Mouse (Mus musculus) hindbrain, embryonic 14.5 days (tissue): ENCODE results near the gene Mfap4. TPM values are rescaled to one million over a fixed set of nuclear protein-coding genes. Genes with fewer than 3 reads are reported as not detected.

ENCODE experiments used
- ATAC-seq: fragments of 200-750 bp; cut with Nextera tagmentation; 2 replicates; pipeline ENCODE4 v1.8.0; 2017; ENCODE audit warnings: moderate number of reproducible peaks, mild to moderate bottlenecking, moderate TSS enrichment, moderate library complexity; ENCODE audit not compliant: low FRiP score
- DNase-seq: peaks from one replicate; pipeline ENCODE4 v3.0.0-alpha.2; 2015; ENCODE audit warnings: low spot score
- H3K27ac ChIP-seq: fragments of 300-500 bp; sonication (generic); 2 replicates; pipeline ENCODE4 v1.5.1; 2014; ENCODE audit warnings: mild to moderate bottlenecking, moderate library complexity
- H3K27me3 ChIP-seq: fragments of 300-500 bp; sonication (generic); 2 replicates; pipeline ENCODE4 v1.6.1; 2014; ENCODE audit warnings: mild to moderate bottlenecking, low read length, mixed read lengths; ENCODE audit not compliant: control insufficient read depth, insufficient read depth
- H3K36me3 ChIP-seq: fragments of 300-500 bp; sonication (generic); replicated peaks from 2 replicates; pipeline ENCODE4 v1.6.1; 2014; ENCODE audit not compliant: control insufficient read depth, insufficient read depth
- H3K4me1 ChIP-seq: fragments of 300-500 bp; sonication (generic); replicated peaks from 2 replicates; pipeline ENCODE4 v1.6.1; 2014; ENCODE audit warnings: antibody characterized with exemption, low read length, mixed read lengths; ENCODE audit not compliant: control insufficient read depth, insufficient read depth
- H3K4me2 ChIP-seq: fragments of 300-500 bp; sonication (generic); replicated peaks from 2 replicates; pipeline ENCODE4 v1.6.1; 2014; ENCODE audit warnings: mild to moderate bottlenecking, moderate library complexity
- H3K4me3 ChIP-seq: fragments of 300-500 bp; sonication (generic); replicated peaks from 2 replicates; pipeline ENCODE4 v1.5.1; 2014; ENCODE audit warnings: mild to moderate bottlenecking, low read length
- H3K9ac ChIP-seq: fragments of 300-500 bp; sonication (generic); 2 replicates; pipeline ENCODE4 v1.6.1; 2014
- H3K9me3 ChIP-seq: fragments of 300-500 bp; sonication (generic); 2 replicates; pipeline ENCODE4 v1.6.1; 2016; ENCODE audit warnings: low read length; ENCODE audit not compliant: control insufficient read depth
- WGBS: fragments of 180-500 bp; shearing (Covaris S2); extraction: QIAGEN DNeasy Blood & Tissue Kit; methylation state at CpG from one replicate; pipeline ENCODE4 v1.1.7; 2014; 5-methylcytosine and 5-hydroxymethylcytosine counted together
- polyA plus RNA-seq: library from polyadenylated mRNA; unstranded; fragments of >200 nt; fragmentation: Nextera tagmentation; extraction: Ambion mirVana; gene quantifications from 2 replicates; pipeline ENCODE4 v1.2.1, GENCODE M21; 2014

The Mfap4 gene
- polyA plus RNA-seq, 1 experiment from 2014 or later, result 52.4 TPM

- ATAC-seq (no peak), DNase-seq (no peak)
- H3K4me3 ChIP-seq, result no peak overlapping the region
- no peaks in the 10 kb centered on the region for H3K36me3 ChIP-seq
- H3K27me3 ChIP-seq, result no peaks in the 10 kb centered on the region
- H3K4me2 ChIP-seq, result no peak overlapping the region
- peaks cover 5% of the 10 kb centered on the region; the same call in 1 of the 2 replicates for H3K4me1 ChIP-seq
- 86% methylated on average over 6 of the region's 6 CpGs for WGBS
- H3K9ac ChIP-seq, result no peak overlapping the region
- H3K27ac ChIP-seq, result no peak overlapping the region
- no peaks in the 10 kb centered on the region for H3K9me3 ChIP-seq
These were observed 13.7 kb downstream of the Mfap4 start for GRCm38 (mm10) chr11:61498736-61499504.

- DNase-seq (no peak), ATAC-seq (no peak)
- Histone ChIP-seq H3K36me3 (no peaks in the 10 kb centered on the region), H3K4me2 (peak overlapping the region; percentile 65), H3K4me3 (peak overlapping the region; percentile 58), H3K9me3 (no peaks in the 10 kb centered on the region), H3K9ac (peak overlapping the region; percentile 70), H3K27ac (peak overlapping the region; percentile 91), H3K27me3 (no peaks in the 10 kb centered on the region), H3K4me1 (peaks cover 21% of the 10 kb centered on the region)
- 74% methylated on average over 8 of the region's 8 CpGs for WGBS
These were observed 18.7 kb downstream of the Mfap4 start for GRCm38 (mm10) chr11:61503933-61504332.

GRCm38 (mm10) chr11:61504713-61505257, 19.6 kb downstream of the Mfap4 start, which contains the start of gene B9d1:
Gene B9d1, plus strand, starts transcription at chr11:61505144.
- peak; percentile 93 for ATAC-seq
- Histone ChIP-seq H3K27me3 (no peaks in the 10 kb centered on the region), H3K27ac (peak within 1 kb of the TSS; percentile 91), H3K4me3 (peak within 1 kb of the TSS; percentile 58), H3K4me1 (peaks cover 21% of the 10 kb centered on the region), H3K36me3 (no peaks in the 10 kb centered on the region), H3K9ac (peak within 1 kb of the TSS; percentile 70), H3K4me2 (peak within 1 kb of the TSS; percentile 65), H3K9me3 (no peaks in the 10 kb centered on the region)
- DNase-seq, result peak; percentile 100
- under 1% methylated on average over 39 of the region's 39 CpGs for WGBS

GRCm38 (mm10) chr11:61514953-61515352, 29.7 kb downstream of the Mfap4 start:
- Histone ChIP-seq H3K27me3 (no peaks in the 10 kb centered on the region), H3K9me3 (no peaks in the 10 kb centered on the region), H3K27ac (no peak overlapping the region), H3K4me1 (no peaks in the 10 kb centered on the region), H3K36me3 (peaks cover 64% of the 10 kb centered on the region), H3K9ac (no peak overlapping the region), H3K4me3 (no peak overlapping the region), H3K4me2 (no peak overlapping the region)
- no peak for DNase-seq
- 27% methylated on average over 3 of the region's 3 CpGs for WGBS
- no peak for ATAC-seq

- Histone ChIP-seq H3K4me3 (no peak overlapping the region), H3K9me3 (no peaks in the 10 kb centered on the region), H3K27me3 (no peaks in the 10 kb centered on the region), H3K4me1 (no peaks in the 10 kb centered on the region), H3K36me3 (peaks cover 79% of the 10 kb centered on the region), H3K27ac (no peak overlapping the region), H3K4me2 (no peak overlapping the region), H3K9ac (no peak overlapping the region)
- DNase-seq (no peak), ATAC-seq (no peak)
- 88% methylated on average over 1 of the region's 1 CpGs for whole genome bisulfite sequencing
These were observed 32.7 kb downstream of the Mfap4 start for GRCm38 (mm10) chr11:61517971-61518370.

- no peak for ATAC-seq
- peaks cover 78% of the 10 kb centered on the region for H3K36me3 ChIP-seq
- H3K9me3 ChIP-seq, result no peaks in the 10 kb centered on the region
- no peak overlapping the region for H3K4me2 ChIP-seq
- no peak for DNase-seq
- H3K27me3 ChIP-seq, result no peaks in the 10 kb centered on the region
- H3K4me1 ChIP-seq, result no peaks in the 10 kb centered on the region
- H3K9ac ChIP-seq, result no peak overlapping the region
- 97% methylated on average over 3 of the region's 3 CpGs for WGBS
- no peak overlapping the region for H3K4me3 ChIP-seq
- H3K27ac ChIP-seq, result no peak overlapping the region
These were observed 33.6 kb downstream of the Mfap4 start for GRCm38 (mm10) chr11:61518871-61519270.

GRCm38 (mm10) chr11:61519484-61520107, 34.4 kb downstream of the Mfap4 start:
- Histone ChIP-seq H3K36me3 (peaks cover 76% of the 10 kb centered on the region), H3K27ac (no peak overlapping the region), H3K4me2 (no peak overlapping the region), H3K27me3 (no peaks in the 10 kb centered on the region), H3K9ac (no peak overlapping the region), H3K4me1 (no peaks in the 10 kb centered on the region), H3K9me3 (no peaks in the 10 kb centered on the region), H3K4me3 (no peak overlapping the region)
- DNase-seq (no peak), ATAC-seq (no peak)
- WGBS, result 95% methylated on average over 3 of the region's 3 CpGs

GRCm38 (mm10) chr11:61526872-61527271, 41.6 kb downstream of the Mfap4 start:
- no peak overlapping the region for H3K4me3 ChIP-seq
- H3K9ac ChIP-seq, result no peak overlapping the region
- ATAC-seq, result no peak
- H3K36me3 ChIP-seq, result peaks cover 31% of the 10 kb centered on the region
- WGBS, result 84% methylated on average over 1 of the region's 1 CpGs
- H3K4me2 ChIP-seq, result no peak overlapping the region
- H3K4me1 ChIP-seq, result peaks cover 6% of the 10 kb centered on the region; the same call in 1 of the 2 replicates
- no peaks in the 10 kb centered on the region for H3K27me3 ChIP-seq
- no peaks in the 10 kb centered on the region for H3K9me3 ChIP-seq
- H3K27ac ChIP-seq, result no peak overlapping the region
- DNase-seq, result no peak

- Histone ChIP-seq H3K4me2 (no peak overlapping the region), H3K9me3 (no peaks in the 10 kb centered on the region), H3K36me3 (0 out of 2 replicates have a peak, but pooled peaks cover 29% of the 10 kb centered on the region), H3K4me1 (peaks cover 6% of the 10 kb centered on the region; the same call in 1 of the 2 replicates), H3K27ac (0 out of 2 replicates have a peak overlapping the region, but pooled peaks have one; percentile 39), H3K9ac (no peak overlapping the region), H3K27me3 (no peaks in the 10 kb centered on the region), H3K4me3 (no peak overlapping the region)
- DNase-seq (no peak), ATAC-seq (peak; percentile 66)
- 20% methylated on average over 4 of the region's 4 CpGs for WGBS
These were observed 44.1 kb downstream of the Mfap4 start for GRCm38 (mm10) chr11:61529268-61529713.
